Mouse (Mus musculus) intestine, embryonic 15.5 days (tissue): ENCODE data around the gene Fbh1. TPM values are rescaled to one million over a fixed set of nuclear protein-coding genes. Genes with fewer than 3 reads are reported as not detected.

Experiments
- ATAC-seq: fragments of 200-750 bp; cut with Nextera tagmentation; 2 replicates; pipeline ENCODE4 v1.8.0; 2017; ENCODE audit warnings: moderate TSS enrichment, moderate library complexity
- H3K27ac ChIP-seq: fragments of 300-500 bp; sonication (generic); 2 replicates; pipeline ENCODE4 v1.5.1; 2015; ENCODE audit warnings: mild to moderate bottlenecking, inconsistent platforms
- H3K27me3 ChIP-seq: fragments of 300-500 bp; sonication (generic); replicated peaks from 2 replicates; pipeline ENCODE4 v1.6.1; 2015; ENCODE audit warnings: inconsistent platforms
- H3K36me3 ChIP-seq: fragments of 300-500 bp; sonication (generic); 2 replicates; pipeline ENCODE4 v1.6.1; 2015; ENCODE audit warnings: inconsistent platforms
- H3K4me1 ChIP-seq: fragments of 300-500 bp; sonication (generic); replicated peaks from 2 replicates; pipeline ENCODE4 v1.6.1; 2015; ENCODE audit warnings: inconsistent platforms
- H3K4me2 ChIP-seq: fragments of 300-500 bp; sonication (generic); replicated peaks from 2 replicates; pipeline ENCODE4 v1.6.1; 2015; ENCODE audit warnings: mild to moderate bottlenecking, inconsistent platforms
- H3K4me3 ChIP-seq: fragments of 300-500 bp; sonication (generic); replicated peaks from 2 replicates; pipeline ENCODE4 v1.5.1; 2015; ENCODE audit warnings: inconsistent platforms
- H3K9ac ChIP-seq: fragments of 300-500 bp; sonication (generic); 2 replicates; pipeline ENCODE4 v1.6.1; 2015; ENCODE audit warnings: inconsistent platforms
- H3K9me3 ChIP-seq: fragments of 300-500 bp; sonication (generic); 2 replicates; pipeline ENCODE4 v1.6.1; 2016; ENCODE audit warnings: inconsistent platforms
- WGBS: fragments of 180-500 bp; shearing (Covaris S2); methylation state at CpG from one replicate; pipeline ENCODE4 v1.1.7; 2015; 5-methylcytosine and 5-hydroxymethylcytosine counted together
- polyA plus RNA-seq: library from polyadenylated mRNA; unstranded; fragments of >200 nt; fragmentation: Nextera tagmentation; extraction: Ambion mirVana; gene quantifications from 2 replicates; pipeline ENCODE4 v1.2.1, GENCODE M21; 2015

Gene Fbh1
- polyA plus RNA-seq, 1 experiment from 2014 or later: 110 TPM

GRCm38 (mm10) chr2:11767161-11767545 is 10.2 kb downstream of the Fbh1 start:
- whole genome bisulfite sequencing: 88% methylated on average over 10 of the region's 10 CpGs

DNA sequence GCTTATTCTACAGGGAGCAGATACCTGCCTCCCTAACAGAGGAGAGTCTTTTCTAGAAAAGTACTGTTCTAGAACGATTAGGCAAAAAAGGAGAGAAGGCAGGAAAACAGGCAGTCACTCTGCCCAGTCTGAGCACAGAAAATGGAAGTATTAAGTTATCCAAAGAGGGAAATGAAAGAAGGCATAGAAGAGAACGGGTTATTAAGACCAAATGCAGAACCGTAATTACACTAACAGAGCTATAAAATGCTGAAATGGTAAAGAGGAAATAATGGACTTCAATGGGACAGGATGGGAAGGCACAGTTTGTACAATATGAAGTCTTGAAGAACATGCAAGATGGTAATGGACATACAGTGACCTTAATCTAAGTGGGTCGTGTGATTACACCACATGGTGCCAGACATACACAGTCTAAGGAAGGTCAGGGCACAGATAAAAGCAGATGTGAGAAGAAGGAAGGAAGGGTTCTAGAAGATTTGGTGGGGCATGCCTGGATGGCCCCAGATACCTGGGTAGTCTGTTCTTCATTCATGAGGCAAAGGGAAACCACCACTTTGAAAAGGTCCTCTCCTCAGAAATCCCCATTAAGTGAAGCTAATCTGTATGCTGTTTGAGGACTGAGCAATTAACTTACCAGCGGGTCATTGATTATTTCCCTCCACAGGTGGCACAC is 10.8 kb downstream of the Fbh1 start:
- H3K36me3 ChIP-seq: peaks cover 31% of the 10 kb centered on the region
- no peak overlapping the region for H3K4me3 ChIP-seq

More at GRCm38 (mm10) chr2:11767161-11767545, 10.2 kb downstream of the Fbh1 start:
- Histone ChIP-seq H3K4me1 (no peaks in the 10 kb centered on the region), H3K36me3 (peaks cover 26% of the 10 kb centered on the region), H3K9me3 (no peaks in the 10 kb centered on the region), H3K27me3 (no peaks in the 10 kb centered on the region), H3K4me2 (no peak overlapping the region), H3K9ac (no peak overlapping the region), H3K4me3 (no peak overlapping the region), H3K27ac (no peak overlapping the region)
- no peak for ATAC-seq

GRCm38 (mm10) chr2:11765694-11766093 is 11.7 kb downstream of the Fbh1 start:
- Histone ChIP-seq H3K9ac (no peak overlapping the region), H3K4me2 (no peak overlapping the region), H3K36me3 (peaks cover 37% of the 10 kb centered on the region), H3K9me3 (no peaks in the 10 kb centered on the region), H3K27me3 (no peaks in the 10 kb centered on the region), H3K27ac (no peak overlapping the region), H3K4me1 (no peaks in the 10 kb centered on the region), H3K4me3 (no peak overlapping the region)
- ATAC-seq: no peak
- WGBS: 90% methylated on average over 4 of the region's 4 CpGs

More for the DNA sequence above, 10.8 kb downstream of the Fbh1 start:
- no peak overlapping the region for H3K27ac ChIP-seq
- H3K9ac ChIP-seq: no peak overlapping the region
- no peak for ATAC-seq
- no peaks in the 10 kb centered on the region for H3K9me3 ChIP-seq
- WGBS: 79% methylated on average over 5 of the region's 5 CpGs
- H3K27me3 ChIP-seq: no peaks in the 10 kb centered on the region
- no peak overlapping the region for H3K4me2 ChIP-seq
- H3K4me1 ChIP-seq: no peaks in the 10 kb centered on the region

- Histone ChIP-seq H3K4me3 (no peak overlapping the region), H3K9me3 (no peaks in the 10 kb centered on the region), H3K9ac (no peak overlapping the region), H3K4me1 (no peaks in the 10 kb centered on the region), H3K27ac (no peak overlapping the region), H3K27me3 (no peaks in the 10 kb centered on the region), H3K36me3 (peaks cover 46% of the 10 kb centered on the region), H3K4me2 (no peak overlapping the region)
- WGBS: 93% methylated on average over 4 of the region's 4 CpGs
- no peak for ATAC-seq
Observed at GRCm38 (mm10) chr2:11762541-11762940, 14.8 kb downstream of the Fbh1 start.

DNA sequence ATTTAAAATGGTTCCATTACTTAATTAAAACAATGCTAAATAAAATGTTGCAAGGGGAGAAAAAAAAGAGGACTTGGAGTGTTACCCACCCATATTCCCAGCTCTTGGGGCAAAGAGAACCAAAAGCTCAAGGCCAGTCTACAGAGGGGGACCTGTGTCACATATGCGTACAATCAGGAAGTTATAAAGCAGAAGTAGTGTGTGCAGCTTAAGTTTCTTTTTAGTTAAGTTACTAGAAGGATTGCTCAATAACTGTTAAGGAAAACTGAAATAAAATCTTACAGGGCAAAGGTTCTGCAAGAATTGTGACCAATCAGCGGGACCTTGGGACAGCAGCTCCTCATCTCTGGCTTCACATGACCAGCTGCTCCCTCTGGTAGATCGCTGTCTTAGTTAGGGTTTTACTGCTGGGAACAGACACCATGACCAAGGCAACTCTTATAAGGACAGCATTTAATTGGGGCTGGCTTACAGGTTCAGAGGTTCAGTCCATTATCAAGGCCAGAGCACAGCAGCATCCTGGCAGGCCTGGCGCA is 37.8 kb downstream of the Fbh1 start:
- 86% methylated on average over 4 of the region's 4 CpGs for WGBS
- no peaks in the 10 kb centered on the region for H3K27me3 ChIP-seq
- H3K9ac ChIP-seq: no peak overlapping the region
- peaks cover 19% of the 10 kb centered on the region for H3K36me3 ChIP-seq
- no peak overlapping the region for H3K4me2 ChIP-seq
- ATAC-seq: peak; percentile 82
- H3K4me3 ChIP-seq: no peak overlapping the region
- H3K9me3 ChIP-seq: no peaks in the 10 kb centered on the region
- H3K4me1 ChIP-seq: no peaks in the 10 kb centered on the region
- no peak overlapping the region for H3K27ac ChIP-seq

- Histone ChIP-seq H3K27ac (no peak overlapping the region), H3K9ac (no peak overlapping the region), H3K4me2 (no peak overlapping the region), H3K36me3 (peaks cover 19% of the 10 kb centered on the region), H3K27me3 (no peaks in the 10 kb centered on the region), H3K4me3 (no peak overlapping the region), H3K9me3 (no peaks in the 10 kb centered on the region), H3K4me1 (no peaks in the 10 kb centered on the region)
- 84% methylated on average over 3 of the region's 3 CpGs for WGBS
- ATAC-seq: no peak
Observed at GRCm38 (mm10) chr2:11738794-11739193, 38.6 kb downstream of the Fbh1 start.

DNA sequence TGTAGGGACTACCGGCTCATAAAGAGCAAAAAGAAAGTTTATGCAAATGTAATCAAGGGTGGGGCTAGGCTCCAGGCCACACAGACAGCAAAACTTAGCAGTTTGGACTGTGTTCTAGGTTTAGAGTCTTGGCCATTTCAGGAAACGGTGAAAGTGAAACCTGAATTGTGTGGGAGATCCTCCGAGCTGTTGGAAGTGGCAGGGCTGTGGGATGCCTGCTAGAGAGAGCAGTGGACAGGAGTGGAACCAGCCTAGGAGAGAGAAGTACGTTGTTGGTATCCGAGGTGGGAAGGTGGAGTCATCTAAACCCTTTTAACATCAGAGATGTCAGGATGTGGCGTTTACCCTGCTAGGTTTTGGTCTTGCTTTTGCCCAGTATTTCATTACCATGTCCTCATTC is 41.5 kb downstream of the Fbh1 start:
- no peak for ATAC-seq
- 81% methylated on average over 6 of the region's 6 CpGs for WGBS
- H3K9ac ChIP-seq: no peak overlapping the region

DNA sequence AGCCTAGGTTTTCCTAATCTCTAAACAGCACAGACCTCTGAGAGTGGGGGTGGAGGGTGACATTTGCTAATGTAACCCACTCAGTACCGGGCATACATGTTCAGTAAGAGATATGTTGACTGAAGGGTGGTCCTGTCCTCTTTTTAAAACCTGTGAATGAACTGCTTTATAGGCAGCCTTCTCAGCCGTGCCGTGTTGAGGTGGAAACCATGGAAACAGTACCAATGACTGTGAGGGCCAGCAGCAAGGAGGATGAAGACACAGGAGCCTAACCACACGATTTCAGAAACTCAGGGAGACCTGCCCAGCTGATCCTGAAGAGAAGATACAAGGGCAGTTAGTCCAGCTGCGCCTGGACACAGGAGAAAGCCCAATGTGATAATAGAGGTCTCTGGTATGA is 44.4 kb downstream of the Fbh1 start:
- Histone ChIP-seq H3K27ac (no peak overlapping the region), H3K9me3 (no peaks in the 10 kb centered on the region), H3K4me3 (no peak overlapping the region), H3K36me3 (no peaks in the 10 kb centered on the region), H3K4me2 (no peak overlapping the region), H3K27me3 (no peaks in the 10 kb centered on the region), H3K9ac (no peak overlapping the region), H3K4me1 (no peaks in the 10 kb centered on the region)
- ATAC-seq: no peak
- 69% methylated on average over 5 of the region's 5 CpGs for WGBS

More for the DNA sequence above, 41.5 kb downstream of the Fbh1 start:
- Histone ChIP-seq H3K4me1 (no peaks in the 10 kb centered on the region), H3K4me3 (no peak overlapping the region), H3K27me3 (no peaks in the 10 kb centered on the region), H3K36me3 (peaks cover 1% of the 10 kb centered on the region; the same call in 1 of the 2 replicates), H3K4me2 (no peak overlapping the region), H3K9me3 (no peaks in the 10 kb centered on the region), H3K27ac (no peak overlapping the region)

- Histone ChIP-seq H3K9ac (no peak overlapping the region), H3K27me3 (no peaks in the 10 kb centered on the region), H3K4me2 (no peak overlapping the region), H3K9me3 (no peaks in the 10 kb centered on the region), H3K36me3 (no peaks in the 10 kb centered on the region), H3K4me3 (no peak overlapping the region), H3K4me1 (no peaks in the 10 kb centered on the region), H3K27ac (no peak overlapping the region)
- WGBS: 56% methylated on average over 3 of the region's 3 CpGs
- ATAC-seq: no peak
Observed at GRCm38 (mm10) chr2:11729091-11729490, 48.3 kb downstream of the Fbh1 start.

DNA sequence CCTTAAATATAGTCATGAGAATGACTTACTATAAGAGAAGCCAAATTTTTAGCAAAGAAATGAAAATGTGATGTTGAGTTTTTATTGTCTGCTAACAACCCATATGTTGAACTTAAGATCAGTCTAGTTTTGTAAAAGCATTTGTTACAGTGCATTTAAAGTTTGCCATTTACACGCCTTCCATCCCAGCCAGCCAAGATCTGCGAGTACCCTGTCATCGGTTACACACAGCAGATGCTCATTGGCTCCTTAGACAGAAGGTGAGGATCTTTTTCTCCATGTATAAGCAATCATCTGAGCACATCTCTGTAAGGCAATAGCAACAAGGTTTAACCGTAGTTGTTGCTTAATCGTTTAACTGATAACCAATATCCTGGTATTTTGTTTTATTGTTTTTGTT is 49.8 kb downstream of the Fbh1 start:
- Histone ChIP-seq H3K4me2 (no peak overlapping the region), H3K36me3 (no peaks in the 10 kb centered on the region)

DNA sequence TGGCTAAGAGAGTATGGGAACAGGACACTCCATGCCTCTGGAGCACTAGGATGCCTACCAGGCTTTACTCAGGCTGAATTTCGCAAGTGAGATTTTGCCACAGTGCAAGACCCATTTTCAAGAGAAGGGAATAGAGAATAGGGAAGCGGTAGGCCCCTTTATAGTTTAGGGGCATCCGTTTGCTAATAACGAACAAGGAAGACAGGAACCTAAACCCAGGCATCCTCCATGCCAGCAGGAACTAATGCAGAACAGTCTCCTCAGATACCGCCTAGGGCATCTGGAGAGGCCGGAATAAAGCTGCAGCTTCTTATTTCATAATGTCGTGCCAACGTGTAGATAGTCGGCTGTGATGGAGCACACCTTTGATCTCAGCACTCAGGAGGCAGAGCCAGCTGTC is 54.8 kb downstream of the Fbh1 start:
- Histone ChIP-seq H3K9ac (no peak overlapping the region), H3K4me2 (no peak overlapping the region), H3K36me3 (no peaks in the 10 kb centered on the region), H3K27me3 (no peaks in the 10 kb centered on the region), H3K9me3 (no peaks in the 10 kb centered on the region), H3K27ac (no peak overlapping the region), H3K4me1 (no peaks in the 10 kb centered on the region), H3K4me3 (no peak overlapping the region)
- ATAC-seq: no peak
- WGBS: 79% methylated on average over 9 of the region's 9 CpGs

More for the DNA sequence above, 49.8 kb downstream of the Fbh1 start:
- no peak overlapping the region for H3K27ac ChIP-seq
- no peaks in the 10 kb centered on the region for H3K27me3 ChIP-seq
- no peaks in the 10 kb centered on the region for H3K4me1 ChIP-seq
- no peaks in the 10 kb centered on the region for H3K9me3 ChIP-seq
- H3K4me3 ChIP-seq: no peak overlapping the region
- no peak overlapping the region for H3K9ac ChIP-seq
- ATAC-seq: no peak
- 86% methylated on average over 5 of the region's 5 CpGs for WGBS

- Histone ChIP-seq H3K27me3 (no peaks in the 10 kb centered on the region), H3K4me1 (no peaks in the 10 kb centered on the region), H3K4me2 (no peak overlapping the region), H3K9me3 (no peaks in the 10 kb centered on the region), H3K27ac (no peak overlapping the region), H3K9ac (no peak overlapping the region), H3K36me3 (no peaks in the 10 kb centered on the region), H3K4me3 (no peak overlapping the region)
- 83% methylated on average over 2 of the region's 2 CpGs for WGBS
- no peak for ATAC-seq
Observed at GRCm38 (mm10) chr2:11718573-11718972, 58.8 kb downstream of the Fbh1 start.

DNA sequence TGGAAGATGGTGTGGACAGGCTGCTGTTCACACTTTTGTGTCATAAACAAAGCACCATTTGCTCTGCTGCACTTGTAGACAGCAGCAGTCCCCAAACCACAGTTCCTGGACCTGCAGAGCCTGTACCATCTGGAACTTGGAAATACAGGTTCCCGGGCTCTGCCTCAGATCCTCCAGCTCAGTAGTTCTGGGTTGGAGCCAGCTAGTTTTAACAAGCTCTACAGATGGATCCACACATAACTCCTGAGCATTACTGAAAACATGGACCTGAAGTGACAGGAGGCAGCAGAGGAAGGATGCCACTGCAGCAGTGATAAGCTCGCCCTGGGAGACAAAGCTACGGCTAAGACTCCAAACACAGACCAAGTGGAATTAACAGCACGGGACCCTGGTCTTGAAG is 62.8 kb downstream of the Fbh1 start:
- Histone ChIP-seq H3K4me1 (no peaks in the 10 kb centered on the region), H3K9me3 (no peaks in the 10 kb centered on the region), H3K36me3 (no peaks in the 10 kb centered on the region), H3K27ac (no peak overlapping the region), H3K4me2 (no peak overlapping the region), H3K27me3 (no peaks in the 10 kb centered on the region), H3K9ac (no peak overlapping the region), H3K4me3 (no peak overlapping the region)
- 81% methylated on average over 4 of the region's 4 CpGs for WGBS
- ATAC-seq: no peak
